Mouse (Mus musculus) lung, embryonic 14.5 days (tissue): ENCODE measurements at regions not wholly inside any gene's neighbourhood (a gene's known extent, or its start where the extent isn't known, plus 50 kb on each side); places are given as distances from the start of the nearest gene placed in this dataset.
A peak's percentile ranks its signal among the peaks of the same experiment; 100 is the strongest.

Source experiments
- ATAC-seq: fragments of 200-750 bp; cut with Nextera tagmentation; 2 replicates; pipeline ENCODE4 v1.8.0; 2017; ENCODE audit warnings: mild to moderate bottlenecking, moderate TSS enrichment, moderate library complexity; ENCODE audit not compliant: insufficient read depth
- DNase-seq: peaks from one replicate; pipeline ENCODE4 v3.0.0-alpha.2; 2015
- H3K27ac ChIP-seq: fragments of 300-500 bp; sonication (generic); 2 replicates; pipeline ENCODE4 v1.5.1; 2014; ENCODE audit warnings: low read depth, mild to moderate bottlenecking, moderate library complexity
- H3K27me3 ChIP-seq: fragments of 300-500 bp; sonication (generic); 2 replicates; pipeline ENCODE4 v1.6.1; 2014; ENCODE audit warnings: low read length, control low read depth; ENCODE audit not compliant: insufficient read depth
- H3K36me3 ChIP-seq: fragments of 300-500 bp; sonication (generic); 2 replicates; pipeline ENCODE4 v1.6.1; 2014; ENCODE audit warnings: control low read depth; ENCODE audit not compliant: insufficient read depth
- H3K4me1 ChIP-seq: fragments of 300-500 bp; sonication (generic); 2 replicates; pipeline ENCODE4 v1.6.1; 2014; ENCODE audit warnings: antibody characterized with exemption, control low read depth; ENCODE audit not compliant: insufficient read depth
- H3K4me2 ChIP-seq: fragments of 300-500 bp; sonication (generic); 2 replicates; pipeline ENCODE4 v1.6.1; 2014; ENCODE audit warnings: mild to moderate bottlenecking
- H3K4me3 ChIP-seq: fragments of 300-500 bp; sonication (generic); 2 replicates; pipeline ENCODE4 v1.5.1; 2014; ENCODE audit warnings: low read depth, low read length
- H3K9ac ChIP-seq: fragments of 300-500 bp; sonication (generic); 2 replicates; pipeline ENCODE4 v1.6.1; 2014
- H3K9me3 ChIP-seq: fragments of 300-500 bp; sonication (generic); 2 replicates; pipeline ENCODE4 v1.6.1; 2016; ENCODE audit warnings: low read depth, low read length, control low read depth
- CTCF ChIP-seq: IDR thresholded peaks from 2 replicates; pipeline ENCODE4 v1.5.1; 2016; ENCODE audit warnings: antibody characterized with exemption, low read depth
- WGBS: fragments of 180-500 bp; shearing (Covaris S2); extraction: QIAGEN DNeasy Blood & Tissue Kit; methylation state at CpG from one replicate; pipeline ENCODE4 v1.1.7; 2014; 5-methylcytosine and 5-hydroxymethylcytosine counted together

DNA sequence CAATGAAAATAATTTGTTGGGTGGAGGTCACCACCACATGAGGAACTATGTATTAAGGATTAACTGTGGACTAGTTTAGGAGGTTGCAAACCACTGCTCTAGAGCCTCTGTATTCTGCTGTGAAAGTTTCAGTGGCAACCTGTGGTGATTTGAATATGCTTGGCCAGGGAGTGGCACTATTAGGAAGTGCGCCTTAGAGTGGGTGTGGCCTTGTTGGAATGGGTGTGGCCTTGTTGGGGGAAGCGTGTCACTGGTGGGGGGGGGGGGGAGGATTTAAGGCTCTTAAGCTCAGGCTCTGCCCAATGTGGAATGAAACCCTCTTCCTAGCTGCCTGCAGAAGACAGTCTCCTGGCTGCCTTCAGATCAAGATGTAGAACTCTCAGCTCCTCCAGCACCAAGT, 138.5 kb downstream of the Ttc8 start:
- H3K4me1 ChIP-seq, result no peaks in the 10 kb centered on the region
- 59% methylated on average over 2 of the region's 2 CpGs for WGBS
- TF ChIP-seq CTCF, result no peak
- H3K27me3 ChIP-seq, result no peaks in the 10 kb centered on the region
- no peaks in the 10 kb centered on the region for H3K36me3 ChIP-seq
- ATAC-seq (no peak), DNase-seq (no peak)
- H3K27ac ChIP-seq, result no peak overlapping the region
- H3K9me3 ChIP-seq, result no peaks in the 10 kb centered on the region
- no peak overlapping the region for H3K4me3 ChIP-seq
- no peak overlapping the region for H3K9ac ChIP-seq
- H3K4me2 ChIP-seq, result no peak overlapping the region

DNA sequence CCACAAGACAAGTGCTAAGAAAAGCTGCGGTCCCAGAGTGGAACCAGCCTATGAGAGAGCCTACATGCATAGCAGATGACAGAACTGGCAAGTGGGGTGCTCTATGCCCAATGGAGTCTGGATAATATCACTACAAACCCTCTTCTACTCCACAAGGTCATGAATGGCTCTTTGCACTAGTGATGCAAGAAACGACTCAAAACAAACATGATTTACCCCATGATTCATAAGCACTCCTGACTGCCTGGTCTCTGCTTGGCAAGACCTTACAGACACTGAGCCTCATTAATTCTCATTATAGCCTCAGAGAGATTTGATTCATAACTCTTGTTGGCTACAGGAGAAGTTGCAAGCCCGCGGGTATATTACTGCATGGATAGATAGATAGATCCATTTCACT, 139.1 kb downstream of the Ttc8 start:
- Histone ChIP-seq H3K4me2 (no peak overlapping the region), H3K4me1 (no peaks in the 10 kb centered on the region), H3K9ac (no peak overlapping the region), H3K36me3 (no peaks in the 10 kb centered on the region), H3K4me3 (no peak overlapping the region), H3K9me3 (no peaks in the 10 kb centered on the region), H3K27me3 (no peaks in the 10 kb centered on the region), H3K27ac (no peak overlapping the region)
- no peak for DNase-seq
- 87% methylated on average over 4 of the region's 4 CpGs for WGBS
- no peak for ATAC-seq
- TF ChIP-seq CTCF, result no peak

DNA sequence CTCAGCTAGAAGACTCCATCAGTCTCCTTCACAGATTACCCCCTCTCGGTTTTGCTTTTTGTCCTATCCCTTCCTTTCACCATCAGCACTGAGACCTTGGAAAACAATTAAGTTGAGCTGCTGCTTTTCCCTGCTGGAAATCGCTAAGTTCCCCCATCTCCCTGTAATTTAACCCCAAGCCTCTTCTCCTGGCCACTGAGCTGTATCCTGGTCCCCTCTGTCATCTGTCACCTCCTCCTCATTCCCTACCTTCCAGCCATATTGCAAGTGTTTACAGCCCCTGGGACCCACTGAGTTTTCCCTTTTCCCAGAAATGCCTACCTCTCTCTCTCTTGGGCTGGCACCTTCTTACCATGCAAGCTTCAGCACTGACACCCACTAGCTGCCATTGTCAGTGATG, 140.3 kb downstream of the Ttc8 start:
- Histone ChIP-seq H3K36me3 (no peaks in the 10 kb centered on the region), H3K27ac (no peak overlapping the region), H3K4me3 (no peak overlapping the region), H3K4me1 (no peaks in the 10 kb centered on the region), H3K4me2 (no peak overlapping the region), H3K9me3 (no peaks in the 10 kb centered on the region), H3K27me3 (no peaks in the 10 kb centered on the region), H3K9ac (no peak overlapping the region)
- no peak for DNase-seq
- TF ChIP-seq CTCF, result no peak
- WGBS, result 56% methylated on average over 2 of the region's 2 CpGs
- no peak for ATAC-seq

DNA sequence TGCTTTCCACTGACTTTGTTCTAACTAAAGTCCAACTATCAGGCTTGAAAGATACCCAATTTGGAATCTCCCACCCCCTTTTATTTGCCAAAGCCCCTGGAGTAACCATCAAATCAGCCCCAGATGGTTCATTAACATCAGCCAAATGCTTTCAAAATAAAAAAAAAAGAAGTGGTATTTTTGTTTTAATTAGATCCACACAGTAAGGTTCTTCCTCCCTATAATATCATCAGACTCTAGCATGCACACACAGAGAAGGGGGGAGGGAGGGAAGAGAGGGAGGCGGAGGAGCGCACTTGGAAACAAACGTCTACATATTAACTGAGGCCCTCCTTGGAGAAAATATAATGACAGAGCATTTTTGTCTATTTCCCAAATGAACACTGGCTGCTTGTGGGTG, 143.1 kb downstream of the Ttc8 start:
- H3K4me3 ChIP-seq, result no peak overlapping the region
- no peaks in the 10 kb centered on the region for H3K36me3 ChIP-seq
- no peaks in the 10 kb centered on the region for H3K9me3 ChIP-seq
- no peaks in the 10 kb centered on the region for H3K4me1 ChIP-seq
- H3K27me3 ChIP-seq, result no peaks in the 10 kb centered on the region
- no peak for ATAC-seq
- TF ChIP-seq CTCF, result no peak
- no peak overlapping the region for H3K27ac ChIP-seq
- H3K4me2 ChIP-seq, result no peak overlapping the region
- 73% methylated on average over 3 of the region's 3 CpGs for WGBS
- H3K9ac ChIP-seq, result no peak overlapping the region
- DNase-seq, result no peak

DNA sequence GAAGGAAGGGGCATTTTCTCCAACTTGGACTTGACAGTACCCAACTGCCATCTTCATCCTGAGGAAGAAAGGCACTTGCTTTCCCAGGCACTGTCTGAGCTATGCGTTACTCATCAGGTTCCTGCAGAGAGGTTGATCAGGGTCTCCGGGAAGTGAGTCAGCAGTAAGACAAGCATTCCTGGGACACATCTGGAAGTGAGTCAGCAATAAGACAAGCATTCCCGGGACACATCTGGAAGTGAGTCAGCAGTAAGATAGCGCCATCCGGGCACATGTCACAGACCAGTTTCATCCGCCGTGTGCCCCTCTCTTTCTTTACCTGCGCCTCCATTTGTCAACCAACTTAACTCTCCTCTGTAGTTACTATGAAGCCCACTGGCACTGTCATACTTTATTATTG, 143.5 kb downstream of the Ttc8 start:
- 79% methylated on average over 8 of the region's 8 CpGs for WGBS
- Histone ChIP-seq H3K36me3 (no peaks in the 10 kb centered on the region), H3K4me1 (no peaks in the 10 kb centered on the region)

DNA sequence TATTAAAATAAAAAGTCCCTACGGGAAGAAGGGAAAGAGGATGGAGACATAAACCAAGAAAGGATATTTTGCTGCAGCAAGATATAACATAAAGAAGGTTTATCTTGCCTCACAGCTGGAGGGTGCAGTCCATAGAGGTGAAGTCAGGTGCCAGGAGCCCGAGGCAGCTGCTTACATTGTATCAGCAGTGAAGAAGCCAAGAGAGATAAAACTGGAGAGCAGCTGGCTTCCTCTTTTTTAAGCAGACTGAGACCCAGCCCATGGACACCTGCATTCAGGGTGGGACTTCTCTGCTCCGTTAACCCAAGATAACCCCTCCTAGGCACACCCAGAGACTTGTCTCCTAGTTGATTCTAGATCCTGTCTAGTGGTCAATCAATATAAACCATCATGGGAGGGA, 147.6 kb downstream of the Ttc8 start:
- ATAC-seq (no peak), DNase-seq (no peak)
- WGBS, result 45% methylated on average over 3 of the region's 3 CpGs

More for the DNA sequence above, 143.5 kb downstream of the Ttc8 start:
- H3K4me3 ChIP-seq, result no peak overlapping the region
- no peaks in the 10 kb centered on the region for H3K9me3 ChIP-seq
- H3K4me2 ChIP-seq, result no peak overlapping the region
- no peak for ATAC-seq
- H3K27ac ChIP-seq, result no peak overlapping the region
- TF ChIP-seq CTCF, result no peak
- no peak for DNase-seq
- H3K9ac ChIP-seq, result no peak overlapping the region
- H3K27me3 ChIP-seq, result no peaks in the 10 kb centered on the region

DNA sequence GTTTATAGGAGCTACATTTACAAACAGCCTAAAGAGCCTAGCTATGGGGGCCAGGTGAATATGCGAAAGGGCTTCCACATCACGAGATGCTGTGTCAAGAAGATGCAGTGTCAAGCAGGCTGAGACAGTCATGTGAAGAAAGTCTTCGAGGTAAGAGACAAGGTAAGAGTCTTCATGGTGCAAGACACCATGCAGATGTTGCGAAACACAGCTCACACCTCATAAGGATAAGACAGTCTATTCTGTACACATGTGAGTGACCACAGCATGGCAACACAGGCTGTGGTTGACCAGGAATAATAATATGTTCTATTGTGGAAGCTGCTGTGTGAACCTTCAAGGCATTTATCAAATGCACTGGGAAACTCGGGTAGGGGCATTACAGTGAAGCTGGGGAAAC, 153.4 kb downstream of the Ttc8 start:
- no peaks in the 10 kb centered on the region for H3K36me3 ChIP-seq
- no peaks in the 10 kb centered on the region for H3K9me3 ChIP-seq
- H3K27me3 ChIP-seq, result no peaks in the 10 kb centered on the region
- H3K27ac ChIP-seq, result no peak overlapping the region
- H3K4me1 ChIP-seq, result no peaks in the 10 kb centered on the region
- TF ChIP-seq CTCF, result no peak
- no peak overlapping the region for H3K9ac ChIP-seq
- ATAC-seq, result no peak
- no peak overlapping the region for H3K4me3 ChIP-seq
- no peak for DNase-seq
- WGBS, result 82% methylated on average over 5 of the region's 5 CpGs
- H3K4me2 ChIP-seq, result no peak overlapping the region

More for the DNA sequence above, 147.6 kb downstream of the Ttc8 start:
- no peak overlapping the region for H3K4me2 ChIP-seq
- H3K9ac ChIP-seq, result no peak overlapping the region
- no peaks in the 10 kb centered on the region for H3K27me3 ChIP-seq
- H3K27ac ChIP-seq, result no peak overlapping the region
- no peaks in the 10 kb centered on the region for H3K9me3 ChIP-seq
- no peak for TF ChIP-seq CTCF
- no peaks in the 10 kb centered on the region for H3K36me3 ChIP-seq
- H3K4me1 ChIP-seq, result no peaks in the 10 kb centered on the region
- H3K4me3 ChIP-seq, result no peak overlapping the region

DNA sequence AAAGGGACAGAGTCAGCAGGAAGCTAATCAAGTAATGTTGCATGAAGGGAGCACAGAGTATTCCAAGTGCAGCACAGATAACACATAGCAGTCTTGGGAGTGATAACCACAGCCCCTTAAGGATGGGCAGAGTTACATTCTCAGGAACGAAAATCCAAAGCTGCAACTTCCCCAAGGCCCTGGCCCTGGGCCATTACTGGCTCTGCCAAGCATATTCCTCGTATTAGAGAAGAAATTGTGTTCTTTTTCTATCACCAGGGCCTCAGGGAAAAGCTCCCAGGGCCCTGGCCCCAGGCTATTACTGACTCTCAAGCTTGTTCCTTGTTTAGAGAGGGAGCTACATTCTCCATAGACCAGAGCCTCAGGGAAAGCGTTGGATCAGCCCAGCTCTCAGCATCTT, 157.0 kb downstream of the Ttc8 start:
- Histone ChIP-seq H3K36me3 (no peaks in the 10 kb centered on the region), H3K4me2 (no peak overlapping the region), H3K9me3 (no peaks in the 10 kb centered on the region), H3K4me1 (no peaks in the 10 kb centered on the region), H3K4me3 (no peak overlapping the region), H3K9ac (no peak overlapping the region), H3K27ac (no peak overlapping the region), H3K27me3 (no peaks in the 10 kb centered on the region)
- 52% methylated on average over 3 of the region's 3 CpGs for WGBS
- ATAC-seq (no peak), DNase-seq (peak; percentile 15)
- no peak for TF ChIP-seq CTCF
